Mouse (Mus musculus): Measurements from ENCODE around the gene Plin5. TPM values are rescaled to one million over a fixed set of nuclear protein-coding genes. Genes with fewer than 3 reads are reported as not detected.

The Plin5 gene
- 0.60 and 0.84 TPM in 2 replicates for total RNA-seq (2023)

GRCm38 (mm10) chr17:56117251-56117710 lies at the start of gene Plin5:
Gene Plin5, minus strand, starts transcription at chr17:56117596.

GRCm38 (mm10) chr17:56162231-56162774 lies 44.9 kb upstream of the Plin5 start, which contains the start of gene Tnfaip8l1:
Gene Tnfaip8l1, plus strand, starts transcription at chr17:56162477.

GRCm38 (mm10) chr17:56139858-56140595 lies 22.6 kb upstream of the Plin5 start, which contains the start of gene Sema6b:
Gene Sema6b, minus strand, starts transcription at chr17:56140343.

GRCm38 (mm10) chr17:56121826-56122225 lies 4.4 kb upstream of the Plin5 start, which contains the start of gene Lrg1:
Gene Lrg1, minus strand, starts transcription at chr17:56122001.

GRCm38 (mm10) chr17:56109219-56110051 lies 8.0 kb downstream of the Plin5 start, which contains the start of gene Plin4:
Gene Plin4, minus strand, starts transcription at chr17:56109803.

GRCm38 (mm10) chr17:56078880-56079795 lies 38.3 kb downstream of the Plin5 start, which contains the start of gene Hdgfl2:
Gene Hdgfl2, plus strand, starts transcription at chr17:56079634.

GRCm38 (mm10) chr17:56074827-56075208 lies 42.6 kb downstream of the Plin5 start, which contains the start of gene Ubxn6:
Gene Ubxn6, minus strand, starts transcription at chr17:56075028.

Other genes starting within 250 kb of the Plin5 start
- gene Zfp119a, start 238.7 kb downstream of the Plin5 start, total RNA-seq (2023), result 3.7 and 5.1 TPM in 2 replicates
- 6.5 and 7.2 TPM in 2 replicates for gene Zfp959, start 225.5 kb downstream of the Plin5 start, total RNA-seq (2023)
- 5.1 and 5.3 TPM in 2 replicates for gene Zfp119b, start 168.1 kb downstream of the Plin5 start, total RNA-seq (2023)
- 161 and 166 TPM in 2 replicates for gene Ebi3, start 165.0 kb downstream of the Plin5 start, total RNA-seq (2023)
- 26.9 and 29.0 TPM in 2 replicates for gene Yju2, start 158.5 kb downstream of the Plin5 start, total RNA-seq (2023)
- 1.9 and 3.7 TPM in 2 replicates for gene Shd, start 147.1 kb downstream of the Plin5 start, total RNA-seq (2023)
- gene Fsd1, start 131.1 kb downstream of the Plin5 start, total RNA-seq (2023), result not detected in 2 replicates
- 1.1 and 2.1 TPM in 2 replicates for gene Stap2, start 112.0 kb downstream of the Plin5 start, total RNA-seq (2023)
- gene Mpnd, start 111.9 kb downstream of the Plin5 start, total RNA-seq (2023), result 29.5 and 35.2 TPM in 2 replicates
- gene Sh3gl1, start 81.0 kb downstream of the Plin5 start, total RNA-seq (2023), result 56.4 and 58.3 TPM in 2 replicates
- gene Chaf1a, start 77.2 kb downstream of the Plin5 start, total RNA-seq (2023), result 15.4 and 20.6 TPM in 2 replicates
- 34.6 and 43.8 TPM in 2 replicates for gene Ubxn6, start 42.6 kb downstream of the Plin5 start, total RNA-seq (2023)
- gene Hdgfl2, start 38.0 kb downstream of the Plin5 start, total RNA-seq (2023), result 39.1 and 57.9 TPM in 2 replicates
- 0.27 and 0.44 TPM in 2 replicates for gene Plin4, start 7.8 kb downstream of the Plin5 start, total RNA-seq (2023)
- gene Lrg1, start 4.4 kb upstream of the Plin5 start, total RNA-seq (2023), result 220 and 249 TPM in 2 replicates
- 4.8 and 5.1 TPM in 2 replicates for gene Sema6b, start 22.7 kb upstream of the Plin5 start, total RNA-seq (2023)
- gene Tnfaip8l1, start 44.9 kb upstream of the Plin5 start, total RNA-seq (2023), result 0.76 and 1.0 TPM in 2 replicates
- gene Mydgf, start 66.3 kb upstream of the Plin5 start, total RNA-seq (2023), result 27.1 and 28.7 TPM in 2 replicates
- 27.9 and 33.7 TPM in 2 replicates for gene Dpp9, start 101.3 kb upstream of the Plin5 start, total RNA-seq (2023)
- gene Fem1a, start 139.2 kb upstream of the Plin5 start, total RNA-seq (2023), result 9.7 and 13.8 TPM in 2 replicates
- gene Ticam1, start 159.2 kb upstream of the Plin5 start, total RNA-seq (2023), result 11.1 and 13.8 TPM in 2 replicates
- gene Plin3, start 175.3 kb upstream of the Plin5 start, total RNA-seq (2023), result 38.7 and 42.7 TPM in 2 replicates
- gene Arrdc5, start 182.7 kb upstream of the Plin5 start, total RNA-seq (2023), result not detected in 2 replicates
- gene Uhrf1, start 185.7 kb upstream of the Plin5 start, total RNA-seq (2023), result 92.2 and 99.1 TPM in 2 replicates
- 15.9 and 22.0 TPM in 2 replicates for gene Kdm4b, start 208.5 kb upstream of the Plin5 start, total RNA-seq (2023)